Mouse (Mus musculus): ENCODE measurements around the gene Padi6.

DNA sequence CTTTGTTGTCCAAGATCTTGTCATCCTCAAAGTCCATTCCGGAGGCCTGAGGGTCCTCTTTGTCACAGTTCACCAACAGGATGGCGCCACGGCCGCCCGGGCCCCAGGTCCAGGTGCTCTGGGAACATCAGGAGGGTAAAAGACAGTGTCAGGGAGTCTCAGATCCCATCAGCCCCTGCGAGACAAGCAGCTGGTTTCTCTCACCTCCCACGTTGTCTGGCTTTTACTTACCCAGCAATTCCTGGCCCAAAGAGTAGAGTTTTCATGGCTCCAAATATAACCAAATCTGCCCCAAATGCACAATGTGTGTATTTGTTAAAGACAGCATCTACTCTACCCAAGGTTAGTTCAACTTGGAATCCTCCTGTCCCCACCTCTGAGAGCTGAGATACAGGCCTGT, 19.2 kb upstream of the Padi6 start:
- TF ChIP-seq POLR2A (IDR thresholded peaks at IDR 0.05; ENCODE audit: borderline replicate concordance, extremely low read depth, insufficient read depth, insufficient read length, poor library complexity, severe bottlenecking) (no peak), CTCF (IDR thresholded peaks at IDR 0.05; ENCODE audit: borderline replicate concordance, extremely low read depth, insufficient read depth, insufficient read length) (no peak)
